Mouse (Mus musculus) myocyte (in vitro differentiated cells): Measurements from ENCODE around the gene Exo1.

Experiments used
- CEBPB ChIP-seq: IDR thresholded peaks from 2 replicates; pipeline ENCODE4 v1.6.1; 2011; ENCODE audit warnings: mild to moderate bottlenecking, moderate library complexity; ENCODE audit not compliant: poor library complexity, insufficient read depth, severe bottlenecking
- E2F4 ChIP-seq: IDR thresholded peaks from one replicate; pipeline ENCODE4 v1.6.1; 2011; ENCODE audit warnings: mild to moderate bottlenecking, control low read depth, moderate library complexity; ENCODE audit not compliant: insufficient read depth
- MAX ChIP-seq: IDR thresholded peaks from one replicate; pipeline ENCODE4 v1.6.1; 2011; ENCODE audit warnings: low read depth, mild to moderate bottlenecking, control low read depth
- POLR2A ChIP-seq: IDR thresholded peaks from one replicate; pipeline ENCODE4 v1.6.1; 2011; ENCODE audit warnings: low read depth, mild to moderate bottlenecking, control low read depth, moderate library complexity; ENCODE audit not compliant: insufficient read length
- POLR2AphosphoS2 ChIP-seq: IDR thresholded peaks from one replicate; pipeline ENCODE4 v1.6.1; 2011; ENCODE audit warnings: low read depth, control low read depth; ENCODE audit not compliant: insufficient read length
- REST ChIP-seq: IDR thresholded peaks from one replicate; pipeline ENCODE4 v1.6.1; 2011; ENCODE audit warnings: mild to moderate bottlenecking, control low read depth, moderate library complexity; ENCODE audit not compliant: insufficient read depth, insufficient read length
- TCF12 ChIP-seq: IDR thresholded peaks from one replicate; pipeline ENCODE4 v1.6.1; 2011; ENCODE audit warnings: mild to moderate bottlenecking, control low read depth; ENCODE audit not compliant: poor library complexity, insufficient read depth, severe bottlenecking
- USF1 ChIP-seq: IDR thresholded peaks from one replicate; pipeline ENCODE4 v1.6.1; 2011; ENCODE audit warnings: low read depth, mild to moderate bottlenecking, control low read depth, moderate library complexity

- TF ChIP-seq POLR2A (no peak), CEBPB (no peak), E2F4 (no peak), USF1 (no peak), REST (no peak), POLR2AphosphoS2 (no peak), TCF12 (no peak), MAX (no peak)
Observed at GRCm38 (mm10) chr1:175946718-175947315, 66.4 kb downstream of the Exo1 start.
